Mouse (Mus musculus) bone marrow, adult 2 months (tissue): ENCODE results near the gene Iqcd. TPM values are rescaled to one million over a fixed set of nuclear protein-coding genes. Genes with fewer than 3 reads are reported as not detected.

ENCODE experiments used
- H3K27ac ChIP-seq: fragments of 200-500 bp; 2 replicates; pipeline ENCODE4 v1.5.1; 2012; ENCODE audit warnings: low read depth, mild to moderate bottlenecking, control low read depth, inconsistent platforms, low read length; ENCODE audit not compliant: control insufficient read depth, poor library complexity, insufficient read depth
- H3K4me1 ChIP-seq: fragments of 200-500 bp; 2 replicates; pipeline ENCODE4 v1.6.1; 2011; ENCODE audit warnings: low read length; ENCODE audit not compliant: control insufficient read depth, insufficient read depth
- H3K4me3 ChIP-seq: fragments of 200-500 bp; replicated peaks from 2 replicates; pipeline ENCODE3; 2011; ENCODE audit warnings: mild to moderate bottlenecking, low read depth, low read length, control low read depth; ENCODE audit not compliant: control insufficient read depth
- CTCF ChIP-seq: fragments of 200-500 bp; IDR thresholded peaks from 2 replicates; pipeline ENCODE4 v1.5.1; 2011; ENCODE audit warnings: low read length, control low read depth; ENCODE audit not compliant: control insufficient read depth, insufficient read depth
- POLR2A ChIP-seq: fragments of 200-500 bp; IDR thresholded peaks from 2 replicates; pipeline ENCODE4 v1.6.1; 2011; ENCODE audit warnings: low read depth, mild to moderate bottlenecking, control low read depth, low read length, borderline replicate concordance; ENCODE audit not compliant: control insufficient read depth
- WGBS: fragments of 180-500 bp; shearing (Covaris S2); methylation state at CpG from one replicate; pipeline ENCODE4 v1.1.7; 2018; 5-methylcytosine and 5-hydroxymethylcytosine counted together
- polyA plus RNA-seq: library from polyadenylated mRNA; stranded (reverse); fragments of >200 nt; gene quantifications from 2 replicates; pipeline ENCODE4 v1.2.4, GENCODE M21; 2011; ENCODE audit warnings: low replicate concordance; ENCODE audit not compliant: missing spikeins, insufficient read depth, insufficient read length

Gene Iqcd
- polyA plus RNA-seq, 1 experiment = 7.2 TPM

DNA sequence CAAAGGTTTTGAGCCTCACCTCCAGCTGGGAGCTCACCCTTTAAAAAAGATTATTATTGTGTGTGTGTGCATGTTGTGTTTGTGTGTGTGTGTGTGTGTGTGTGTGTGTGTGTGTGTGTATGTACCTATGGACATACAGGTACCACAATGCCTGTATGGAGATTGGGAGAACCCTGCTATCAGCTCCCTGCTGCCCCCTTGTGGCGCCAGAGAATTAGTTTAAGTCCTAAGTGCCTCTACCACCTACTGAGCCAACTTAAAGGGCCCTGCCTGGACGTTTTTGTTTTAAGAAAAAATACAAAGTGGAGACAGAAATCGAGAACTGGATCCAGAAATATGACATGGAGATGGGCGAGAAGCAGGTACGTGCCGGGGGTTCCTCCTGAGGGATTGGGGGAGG, 16.0 kb downstream of the Iqcd start:
- TF ChIP-seq CTCF = peak; percentile 80
- TF ChIP-seq POLR2A = no peak
- 5% methylated on average over 6 of the region's 6 CpGs for WGBS
- H3K4me1 ChIP-seq = peaks cover 3% of the 10 kb centered on the region; the same call in 1 of the 2 replicates
- no peak overlapping the region for H3K27ac ChIP-seq
- no peak overlapping the region for H3K4me3 ChIP-seq

DNA sequence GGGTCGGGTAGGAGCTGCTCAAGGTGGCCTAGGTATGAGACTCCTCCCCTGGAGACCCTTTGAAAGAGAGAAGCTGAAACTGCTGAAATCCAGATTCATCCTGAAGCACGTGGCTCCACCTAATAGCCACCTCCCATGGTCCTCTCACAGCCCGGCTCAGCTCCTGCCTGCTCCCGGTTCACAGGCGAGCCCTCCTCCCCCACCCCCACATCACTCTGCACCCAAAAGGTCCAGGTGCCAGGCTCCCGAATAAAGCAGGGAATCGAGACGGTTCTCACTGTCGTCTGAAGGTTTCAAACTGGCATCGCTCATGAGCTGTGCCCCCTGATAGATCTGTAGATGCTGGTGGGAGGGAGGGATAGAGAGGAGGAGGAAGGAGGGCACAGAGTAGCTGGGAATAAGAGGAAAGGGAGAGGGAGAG, 16.4 kb downstream of the Iqcd start:
- no peak for TF ChIP-seq POLR2A
- no peak for TF ChIP-seq CTCF
- WGBS = 6% methylated on average over 10 of the region's 10 CpGs
- no peak overlapping the region for H3K27ac ChIP-seq
- no peaks in the 10 kb centered on the region for H3K4me1 ChIP-seq
- no peak overlapping the region for H3K4me3 ChIP-seq

DNA sequence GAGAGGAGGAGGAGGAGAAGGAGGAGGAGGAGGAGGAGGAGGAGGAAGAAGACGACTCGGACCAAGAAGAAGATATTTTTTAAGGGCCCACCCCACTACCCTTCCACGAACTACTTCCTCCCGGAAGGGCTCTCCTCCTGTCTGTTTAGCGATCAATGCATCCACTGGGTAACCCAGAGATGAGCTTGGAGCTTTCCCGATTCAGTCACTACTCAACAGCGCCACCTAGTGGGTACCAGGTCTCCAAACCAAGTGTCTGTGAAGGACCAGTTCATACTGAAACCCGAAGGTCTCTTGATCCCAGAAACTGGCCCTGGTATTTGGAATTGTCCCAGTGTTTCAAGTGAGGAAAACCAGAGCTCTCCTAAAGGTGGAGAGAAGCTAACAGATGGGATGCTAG, 16.9 kb downstream of the Iqcd start:
- TF ChIP-seq POLR2A (no peak), CTCF (peak; percentile 88)
- 2% methylated on average over 8 of the region's 8 CpGs for WGBS
- Histone ChIP-seq H3K4me3 (no peak overlapping the region), H3K27ac (no peak overlapping the region), H3K4me1 (no peaks in the 10 kb centered on the region)

DNA sequence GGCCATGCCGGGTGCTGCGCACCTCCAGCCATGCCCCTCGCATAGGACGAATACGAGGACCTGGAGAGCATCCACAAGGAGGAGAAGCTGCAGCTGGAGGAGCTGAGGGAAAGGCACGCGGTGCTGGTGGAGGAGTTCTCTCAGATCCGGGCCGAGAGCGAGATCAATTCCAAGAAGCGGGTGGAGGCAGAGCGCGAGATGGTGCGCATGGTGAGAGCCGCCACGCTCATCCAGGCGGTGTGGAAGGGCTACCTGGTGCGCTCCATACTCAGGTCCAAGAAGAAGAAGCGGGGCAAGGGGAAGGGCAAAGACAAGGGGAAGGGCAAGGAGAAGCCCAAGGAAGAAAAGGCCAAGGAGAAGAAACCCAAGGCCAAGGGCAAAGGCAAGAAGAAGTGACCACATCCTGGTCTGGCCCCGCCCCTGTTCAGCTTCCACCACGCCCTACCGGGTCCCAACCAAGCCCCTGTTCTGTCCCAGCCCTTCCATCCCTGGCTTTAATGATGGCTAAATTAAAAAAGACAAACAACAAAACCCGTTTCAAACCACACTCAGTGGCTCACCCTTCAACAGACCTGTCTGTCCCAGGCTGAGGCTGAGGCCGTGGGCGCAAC, 17.9 kb downstream of the Iqcd start:
- H3K27ac ChIP-seq = no peak overlapping the region
- TF ChIP-seq CTCF = no peak
- TF ChIP-seq POLR2A = no peak
- H3K4me1 ChIP-seq = no peaks in the 10 kb centered on the region; the same call in 1 of the 2 replicates
- 77% methylated on average over 25 of the region's 25 CpGs for WGBS
- no peak overlapping the region for H3K4me3 ChIP-seq

DNA sequence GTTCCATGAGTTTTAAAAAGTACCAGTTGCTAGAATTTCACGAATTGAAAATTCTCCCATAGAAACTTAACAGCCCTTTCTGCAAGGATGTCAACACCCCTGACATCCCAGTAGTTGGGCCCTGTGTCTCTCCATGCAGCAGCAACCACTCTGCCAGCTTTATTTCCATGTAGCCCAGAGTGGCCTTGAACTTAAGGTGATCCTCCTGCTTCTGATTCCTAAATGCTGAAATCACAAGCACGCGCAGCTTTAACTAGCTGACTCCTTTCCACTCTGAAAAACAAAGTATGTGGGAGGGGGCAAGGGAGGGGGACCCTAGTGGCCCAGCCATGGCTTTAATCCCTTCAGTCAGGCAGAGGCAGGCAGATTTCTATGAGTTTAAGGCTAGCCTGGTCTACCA, 18.5 kb downstream of the Iqcd start:
- no peaks in the 10 kb centered on the region; the same call in 1 of the 2 replicates for H3K4me1 ChIP-seq
- H3K27ac ChIP-seq = no peak overlapping the region
- WGBS = 92% methylated on average over 3 of the region's 3 CpGs
- no peak overlapping the region for H3K4me3 ChIP-seq
- TF ChIP-seq CTCF = no peak
- TF ChIP-seq POLR2A = no peak

DNA sequence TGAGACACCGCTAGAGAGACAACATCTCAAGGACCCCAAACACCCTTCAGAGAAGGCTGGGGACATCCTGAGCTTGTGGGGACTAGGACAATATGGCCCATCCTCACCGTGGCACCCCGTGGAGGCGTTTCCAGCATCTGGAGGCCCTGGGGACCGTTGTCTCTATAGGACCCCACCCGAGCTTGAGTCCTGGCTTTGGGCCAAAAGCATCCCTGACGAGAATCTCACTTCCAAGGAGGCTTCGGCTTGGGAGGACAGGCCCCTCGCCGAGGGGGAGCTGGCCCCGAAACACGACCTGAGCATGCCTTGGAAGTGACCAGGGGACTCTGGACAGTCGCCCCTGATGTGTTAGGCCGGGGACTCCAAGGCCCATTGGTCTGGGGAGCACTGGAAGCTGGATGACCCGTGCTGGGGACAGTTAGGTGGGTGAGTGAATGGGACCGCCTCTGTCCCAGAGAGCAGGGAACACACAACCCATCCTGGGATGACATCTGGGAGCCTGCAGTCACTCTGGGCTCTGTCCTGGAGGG, 20.5 kb downstream of the Iqcd start:
- no peak overlapping the region for H3K27ac ChIP-seq
- TF ChIP-seq POLR2A = no peak; the same call in 1 of the 2 replicates
- TF ChIP-seq CTCF = no peak
- WGBS = 83% methylated on average over 16 of the region's 16 CpGs
- H3K4me3 ChIP-seq = no peak overlapping the region
- H3K4me1 ChIP-seq = peaks cover 3% of the 10 kb centered on the region; the same call in 1 of the 2 replicates

DNA sequence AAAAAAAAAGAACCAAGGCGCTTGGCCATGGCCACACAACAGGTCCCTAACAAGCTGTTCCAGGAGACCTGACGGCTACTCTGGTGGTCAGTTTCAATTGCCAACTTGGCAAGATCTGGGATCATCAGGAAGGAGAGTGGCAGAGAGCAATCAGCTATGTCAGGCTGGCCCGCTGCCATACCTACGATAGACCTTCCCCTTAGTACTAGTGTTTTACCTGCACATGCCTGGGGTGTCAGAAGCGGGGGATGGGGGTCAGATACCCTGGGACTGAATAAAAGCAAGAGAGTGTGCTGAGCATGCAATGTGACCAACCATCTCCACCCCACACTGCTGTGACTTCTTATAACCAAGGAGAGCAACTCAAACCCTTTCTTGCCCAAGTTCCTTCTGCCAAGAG, 22.1 kb downstream of the Iqcd start:
- Histone ChIP-seq H3K4me3 (no peak overlapping the region), H3K4me1 (peaks cover 3% of the 10 kb centered on the region; the same call in 1 of the 2 replicates), H3K27ac (no peak overlapping the region)
- WGBS = 85% methylated on average over 5 of the region's 5 CpGs
- no peak for TF ChIP-seq POLR2A
- TF ChIP-seq CTCF = no peak

DNA sequence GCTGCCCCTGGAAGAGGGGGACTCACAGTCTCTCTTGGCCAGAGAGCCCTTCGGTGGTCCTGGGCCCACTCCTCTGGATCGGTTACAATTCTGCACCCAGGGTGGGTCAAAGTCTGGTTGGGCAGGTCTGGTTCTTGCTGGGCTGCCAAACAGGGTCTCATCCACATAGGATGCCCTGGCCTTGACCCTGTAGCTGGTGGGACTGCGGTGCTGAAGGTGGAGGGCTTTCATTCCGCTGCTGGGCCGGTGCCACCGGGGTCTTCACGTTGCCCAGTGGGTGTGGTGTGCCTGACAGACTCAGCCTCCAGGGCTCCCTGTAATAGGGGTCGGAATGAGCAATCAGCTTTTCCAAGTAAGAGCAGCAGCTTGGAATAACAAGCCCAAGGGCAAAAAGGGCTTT, 22.6 kb downstream of the Iqcd start:
- no peak overlapping the region for H3K4me3 ChIP-seq
- H3K4me1 ChIP-seq = peaks cover 3% of the 10 kb centered on the region; the same call in 1 of the 2 replicates
- WGBS = 82% methylated on average over 8 of the region's 8 CpGs
- no peak for TF ChIP-seq CTCF
- no peak for TF ChIP-seq POLR2A
- H3K27ac ChIP-seq = no peak overlapping the region

DNA sequence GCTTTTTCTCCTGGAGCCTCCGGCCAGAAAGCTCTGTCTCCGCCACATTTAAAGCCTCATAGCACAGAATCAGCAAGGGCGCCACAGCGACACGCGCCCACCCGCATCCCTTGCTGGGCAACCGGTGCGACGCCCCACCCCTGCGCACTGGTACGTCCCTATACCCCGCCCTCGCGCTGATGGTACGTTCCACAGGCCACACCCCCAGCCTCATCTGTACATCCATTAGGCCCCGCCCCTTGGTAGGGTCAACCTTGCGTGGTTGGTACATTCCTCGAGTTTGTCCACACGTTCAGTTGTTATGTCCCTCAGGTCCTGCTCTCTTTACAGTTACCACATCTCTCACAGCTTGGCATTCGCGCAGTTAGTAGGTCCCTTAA, 23.6 kb downstream of the Iqcd start, which contains the start of the genes Rita1 and Ddx54:
Rita1 (minus strand) TSS at position 148 of the 380 bp plus-strand sequence.
Ddx54 (plus strand) TSS at position 298 of the 380 bp plus-strand sequence.
- WGBS = 0% methylated on average over 22 of the region's 22 CpGs
- peak within 1 kb of the TSS; percentile 90 for H3K27ac ChIP-seq
- peak within 1 kb of the TSS; percentile 88 for H3K4me3 ChIP-seq
- H3K4me1 ChIP-seq = peaks cover 3% of the 10 kb centered on the region; the same call in 1 of the 2 replicates
- peak; percentile 7; the same call in 1 of the 2 replicates for TF ChIP-seq CTCF
- TF ChIP-seq POLR2A = peak; percentile 57; the same call in 1 of the 2 replicates
